Mouse (Mus musculus): Measurements from ENCODE around the gene Gm28434. TPM values are rescaled to one million over a fixed set of nuclear protein-coding genes. Genes with fewer than 3 reads are reported as not detected.

The Gm28434 gene
- polyA plus RNA-seq, 1 experiment from 2014 or later, result not detected

DNA sequence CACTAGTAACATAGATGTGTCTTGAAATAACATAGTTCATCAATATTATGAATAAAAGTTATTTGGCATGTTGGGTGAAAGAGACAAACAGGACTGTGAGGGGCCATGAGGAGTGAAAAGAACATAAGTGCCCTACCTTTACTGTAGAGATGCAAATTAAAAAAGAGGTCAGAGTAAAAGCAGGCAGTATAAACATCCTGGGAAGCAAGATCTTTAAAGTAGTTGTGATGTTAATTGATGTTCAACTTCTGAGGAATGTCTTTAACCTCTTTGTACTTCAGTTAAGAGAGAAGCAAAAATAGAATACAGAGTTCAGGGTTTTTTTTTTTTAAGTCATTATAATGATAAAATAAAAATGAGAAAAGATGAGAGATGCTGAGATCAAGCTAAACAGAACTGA, 35.9 kb downstream of the Gm28434 start:
- H3K4me2 ChIP-seq (ENCODE audit: low read depth, low read length), result no peak overlapping the region
- no peaks in the 10 kb centered on the region for H3K27me3 ChIP-seq (ENCODE audit: control insufficient read depth, insufficient read depth, low read length)
- no peak overlapping the region for H3K4me3 ChIP-seq (ENCODE audit: low read length)
- no peak overlapping the region for H3K27ac ChIP-seq (ENCODE audit: low read length)
- no peak for ATAC-seq (replicated peaks; ENCODE audit: extremely low read depth, insufficient read depth, low FRiP score)
- H3K9me3 ChIP-seq (replicated peaks; ENCODE audit: control insufficient read depth, low read length), result no peaks in the 10 kb centered on the region
- no peaks in the 10 kb centered on the region for H3K36me3 ChIP-seq (ENCODE audit: control insufficient read depth, insufficient read depth)
- no peaks in the 10 kb centered on the region for H3K4me1 ChIP-seq (ENCODE audit: control insufficient read depth, insufficient read depth, low read length)
- H3K9ac ChIP-seq (ENCODE audit: low read length), result no peak overlapping the region

Other genes with a start within 250 kb of the Gm28434 start
- gene Csn1s2a, start 194.9 kb upstream of the Gm28434 start, polyA plus RNA-seq (2015; fragmentation: Nextera tagmentation; extraction: Ambion mirVana), result not detected in 2 replicates
- gene Csn1s2b, start 161.4 kb upstream of the Gm28434 start, polyA plus RNA-seq (2015; fragmentation: Nextera tagmentation; extraction: Ambion mirVana), result not detected in 2 replicates
- not detected in 2 replicates for gene Prr27, start 143.8 kb upstream of the Gm28434 start, polyA plus RNA-seq (2015; fragmentation: Nextera tagmentation; extraction: Ambion mirVana)
- not detected in 2 replicates for gene Odam, start 84.5 kb upstream of the Gm28434 start, polyA plus RNA-seq (2015; fragmentation: Nextera tagmentation; extraction: Ambion mirVana)
- gene Csn3, start 43.9 kb upstream of the Gm28434 start, polyA plus RNA-seq (2015; fragmentation: Nextera tagmentation; extraction: Ambion mirVana), result 0.30 TPM in 1 of 2 replicates, not detected in the other
- not detected in 2 replicates for gene 2310003L06Rik, start 58 bp upstream of the Gm28434 start, polyA plus RNA-seq (2015; fragmentation: Nextera tagmentation; extraction: Ambion mirVana)
- gene Cabs1, start 9.9 kb downstream of the Gm28434 start, polyA plus RNA-seq (2015; fragmentation: Nextera tagmentation; extraction: Ambion mirVana), result not detected in 2 replicates
- not detected in 2 replicates for gene Smr3a, start 33.0 kb downstream of the Gm28434 start, polyA plus RNA-seq (2015; fragmentation: Nextera tagmentation; extraction: Ambion mirVana)
- gene Smr2, start 117.0 kb downstream of the Gm28434 start, polyA plus RNA-seq (2015; fragmentation: Nextera tagmentation; extraction: Ambion mirVana), result not detected in 2 replicates
- gene Gm11116, start 142.0 kb downstream of the Gm28434 start, polyA plus RNA-seq (2015; fragmentation: Nextera tagmentation; extraction: Ambion mirVana), result not detected in 2 replicates
- not detected in 2 replicates for gene Gm11115, start 184.6 kb downstream of the Gm28434 start, polyA plus RNA-seq (2015; fragmentation: Nextera tagmentation; extraction: Ambion mirVana)

Measured in heart, embryonic 16.5 days (tissue).